Mouse (Mus musculus) MEL (cell line): ENCODE measurements around the gene Nrxn3.

Source experiments
- GABPA ChIP-seq: IDR thresholded peaks from 2 replicates; pipeline ENCODE4 v1.6.1; 2012; ENCODE audit warnings: low read depth, mild to moderate bottlenecking, inconsistent platforms, low read length, improper control_type of control experiment, moderate library complexity
- GATA1 ChIP-seq: IDR thresholded peaks from 2 replicates; pipeline ENCODE4 v1.6.1; 2011; ENCODE audit warnings: low read depth, low read length, improper control_type of control experiment
- MEF2A ChIP-seq: IDR thresholded peaks from 2 replicates; pipeline ENCODE4 v1.6.1; 2014; ENCODE audit warnings: low read depth, mild to moderate bottlenecking, inconsistent platforms, low read length, improper control_type of control experiment; ENCODE audit not compliant: poor library complexity, insufficient replicate concordance, severe bottlenecking; ENCODE audit errors: extremely low read depth

GRCm38 (mm10) chr12:89262261-89262660 is 539.6 kb downstream of the Nrxn3 start:
- TF ChIP-seq GABPA = no peak
- TF ChIP-seq GATA1 = no peak
- TF ChIP-seq MEF2A = no peak
